Mouse (Mus musculus) lung, adult 2 months (tissue): ENCODE data around the gene Nup214.

ENCODE experiments used
- CTCF ChIP-seq: fragments of 200-500 bp; IDR thresholded peaks from 2 replicates; pipeline ENCODE4 v1.5.1; 2011; ENCODE audit warnings: mild to moderate bottlenecking, low read length, control low read depth; ENCODE audit not compliant: insufficient read depth
- POLR2A ChIP-seq: fragments of 200-500 bp; IDR thresholded peaks from 2 replicates; pipeline ENCODE4 v1.6.1; 2011; ENCODE audit warnings: low read depth, mild to moderate bottlenecking, control low read depth, low read length, borderline replicate concordance; ENCODE audit errors: extremely low read depth

DNA sequence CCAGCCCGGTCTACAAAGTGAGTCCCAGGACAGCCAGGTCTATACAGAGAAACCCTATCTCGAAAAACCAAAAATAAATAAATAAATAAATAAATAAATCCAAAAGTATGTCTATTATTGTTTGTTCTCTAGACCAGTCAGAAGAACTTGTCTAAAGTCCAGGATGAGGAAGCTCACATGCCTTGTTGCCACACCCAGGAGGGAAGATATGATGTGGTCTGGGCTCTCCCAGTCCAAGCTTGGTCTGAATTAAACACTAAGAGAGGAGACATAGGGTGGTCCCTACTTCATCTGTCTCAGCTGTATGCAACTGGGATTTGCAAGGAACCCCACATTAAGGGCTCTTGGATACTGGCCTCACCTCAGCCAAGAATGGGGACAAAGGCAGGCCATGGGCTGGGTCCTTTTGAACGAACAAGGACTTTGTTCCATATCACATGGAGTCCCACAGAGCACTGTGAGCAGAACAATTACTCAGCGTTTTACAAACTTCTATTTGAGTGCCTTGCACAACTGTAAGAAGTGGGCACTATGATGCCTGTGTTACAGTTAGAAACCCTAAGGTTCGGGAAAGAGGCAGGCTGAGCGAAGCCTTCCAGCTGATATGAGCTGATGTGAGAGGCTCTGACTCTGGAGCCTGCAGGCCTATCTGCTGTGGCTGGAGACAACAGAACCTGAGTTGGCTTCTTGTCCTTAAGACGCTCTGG lies 119.9 kb downstream of the Nup214 start:
- TF ChIP-seq CTCF (no peak), POLR2A (no peak)
